Mouse (Mus musculus) liver, adult 10 weeks (tissue): ENCODE measurements around the gene Scgb2b24. TPM values are rescaled to one million over a fixed set of nuclear protein-coding genes. Genes with fewer than 3 reads are reported as not detected.

Experiments used
- polyA plus RNA-seq: library from polyadenylated mRNA; stranded (reverse); fragments of 350-450 nt; fragmentation: Illumina TruSeq; extraction: RNeasy Lipid Tissue Mini Kit (QIAGEN cat#74804); gene quantifications from one replicate; pipeline ENCODE4 v1.2.3, GENCODE M21; 2014; ENCODE audit warnings: low read depth, low replicate concordance

The Scgb2b24 gene
- not detected for polyA plus RNA-seq

GRCm38 (mm10) chr7:33739212-33739611, at the start of gene Scgb2b24:
Scgb2b24 (minus strand) TSS chr7:33739312.

GRCm38 (mm10) chr7:33743499-33743898, 4.4 kb upstream of the Scgb2b24 start, which contains the start of gene Scgb1b24:
Scgb1b24 (plus strand) TSS chr7:33743799.

Other genes starting within 250 kb of the Scgb2b24 start
- gene Scgb2b21, start 218.9 kb downstream of the Scgb2b24 start, polyA plus RNA-seq: not detected
- not detected for gene Scgb1b24, start 4.5 kb upstream of the Scgb2b24 start, polyA plus RNA-seq
- gene Scgb2b26, start 205.7 kb upstream of the Scgb2b24 start, polyA plus RNA-seq: not detected